Mouse (Mus musculus): ENCODE measurements around the gene Tia1. TPM values are rescaled to one million over a fixed set of nuclear protein-coding genes. Genes with fewer than 3 reads are reported as not detected.
A peak's percentile ranks its signal among the peaks of the same experiment; 100 is the strongest.

Gene Tia1
- polyA plus RNA-seq, 2 experiments, result 173 to 230 TPM

DNA sequence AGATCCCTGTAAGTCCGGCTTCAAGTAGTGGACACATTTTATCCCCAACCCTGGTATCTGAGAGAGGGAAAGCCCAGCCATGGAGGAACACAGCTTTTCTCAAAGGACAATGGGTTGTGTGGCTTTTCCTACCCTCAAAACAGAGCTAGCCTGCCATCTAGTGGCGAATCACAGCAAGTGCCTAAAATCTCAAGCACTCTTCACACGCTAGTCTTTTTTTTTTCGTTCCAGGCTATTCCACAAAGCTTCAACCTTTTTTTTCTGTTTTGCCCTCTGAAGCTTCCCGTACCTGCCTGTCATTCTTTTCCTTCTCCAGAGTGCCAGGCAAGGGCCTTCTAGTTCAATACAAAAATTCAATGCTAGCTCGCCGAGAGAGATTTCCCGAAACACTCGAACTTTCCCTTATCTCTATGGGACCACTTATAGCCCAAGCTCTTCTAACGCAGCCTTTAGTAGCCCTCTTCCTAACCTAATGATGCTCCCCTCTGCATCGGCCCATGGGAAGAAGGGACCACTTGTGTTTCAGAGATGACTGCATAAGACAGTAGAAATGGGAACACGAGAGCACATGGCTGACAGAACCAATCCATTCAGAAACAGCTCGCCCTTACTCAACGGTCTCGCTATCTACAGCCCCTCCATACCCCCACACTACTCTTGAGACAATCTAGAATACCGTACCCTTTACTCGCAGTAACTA lies 39.4 kb upstream of the Tia1 start:
- peak; percentile 25; the same call in 1 of the 2 replicates for ATAC-seq (ENCODE audit: low FRiP score, low read depth)
- H3K27ac ChIP-seq (replicated peaks; ENCODE audit: low read depth, low read length), result 0 out of 2 replicates have a peak overlapping the region, but pooled peaks have one; percentile 58

DNA sequence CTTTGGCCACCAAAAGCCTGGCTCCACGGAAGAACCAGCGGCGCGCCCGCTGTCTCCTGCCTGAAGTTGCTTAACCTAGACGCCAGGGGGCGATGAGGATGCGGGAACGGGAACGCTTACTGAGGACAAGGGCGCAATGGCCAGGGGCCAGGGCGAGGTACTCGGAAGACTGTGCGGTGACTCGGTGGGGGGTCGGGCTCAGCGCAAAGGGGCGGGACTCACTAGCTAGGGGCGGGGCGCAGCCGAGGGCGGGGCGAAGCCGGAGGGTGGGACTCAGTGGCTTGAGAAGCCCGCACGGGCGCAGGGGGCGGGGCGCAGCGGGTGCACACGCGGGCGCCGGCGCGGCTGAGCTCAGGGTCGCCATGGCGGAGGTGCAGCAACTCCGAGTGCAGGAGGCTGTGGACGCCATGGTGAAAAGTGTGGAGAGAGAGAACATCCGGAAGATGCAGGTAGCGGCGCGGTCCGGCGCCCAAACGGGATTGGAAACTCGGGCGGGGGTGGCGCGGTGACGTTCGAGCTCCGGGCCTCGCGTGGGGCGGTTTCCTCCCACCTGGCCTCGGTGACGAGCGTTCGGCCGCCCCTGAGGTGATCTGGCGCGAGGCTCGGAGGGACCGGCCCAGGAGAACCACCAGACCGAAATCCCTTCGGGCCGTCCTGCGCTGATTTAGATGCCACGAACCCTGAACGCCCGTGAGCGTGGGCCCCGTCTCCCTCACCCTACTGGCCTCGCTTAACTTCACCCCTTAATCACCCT lies 38.5 kb upstream of the Tia1 start, which contains the start of gene Fam136a:
Fam136a (plus strand) TSS at position 276 of the 754 bp plus-strand sequence.
- peak within 1 kb of the TSS; percentile 68 for H3K27ac ChIP-seq (replicated peaks; ENCODE audit: low read depth, low read length)
- H3K36me3 ChIP-seq (ENCODE audit: control insufficient read depth, insufficient read depth, low read length), result peaks cover 9% of the 10 kb centered on the region
- peak; percentile 94 for ATAC-seq (ENCODE audit: low FRiP score, low read depth)
- DNase-seq (ENCODE audit: low spot score), result peak; percentile 98
- no peaks in the 10 kb centered on the region for H3K9me3 ChIP-seq (ENCODE audit: control insufficient read depth, low read length)
- H3K4me2 ChIP-seq (replicated peaks; ENCODE audit: low read depth, low read length, severe bottlenecking), result peak within 1 kb of the TSS; percentile 98
- H3K4me3 ChIP-seq (replicated peaks; ENCODE audit: low read length), result peak within 1 kb of the TSS; percentile 76
- peaks cover 10% of the 10 kb centered on the region for H3K4me1 ChIP-seq (ENCODE audit: control insufficient read depth, insufficient read depth, low read length)
- no peaks in the 10 kb centered on the region for H3K27me3 ChIP-seq (ENCODE audit: control insufficient read depth, insufficient read depth, low read length)
- WGBS, result 1% methylated on average over 71 of the region's 76 CpGs
- TF ChIP-seq POLR2A (IDR thresholded peaks at IDR 0.05; ENCODE audit: borderline replicate concordance, extremely low read depth, insufficient read depth, insufficient read length), result peak; percentile 52; the same call in 1 of the 2 replicates
- peak within 1 kb of the TSS; percentile 78 for H3K9ac ChIP-seq (ENCODE audit: low read depth, low read length, severe bottlenecking)

More for the DNA sequence above, 39.4 kb upstream of the Tia1 start:
- Histone ChIP-seq H3K9ac (ENCODE audit: low read depth, low read length, severe bottlenecking) (peak overlapping the region; percentile 60), H3K4me2 (replicated peaks; ENCODE audit: low read depth, low read length, severe bottlenecking) (peak overlapping the region; percentile 98), H3K4me1 (ENCODE audit: control insufficient read depth, insufficient read depth, low read length) (peaks cover 9% of the 10 kb centered on the region; the same call in 1 of the 2 replicates), H3K27me3 (ENCODE audit: control insufficient read depth, insufficient read depth, low read length) (no peaks in the 10 kb centered on the region), H3K36me3 (ENCODE audit: control insufficient read depth, insufficient read depth, low read length) (peaks cover 9% of the 10 kb centered on the region), H3K4me3 (replicated peaks; ENCODE audit: low read length) (peak overlapping the region; percentile 76), H3K9me3 (ENCODE audit: control insufficient read depth, low read length) (no peaks in the 10 kb centered on the region)
- DNase-seq (ENCODE audit: low spot score), result peak; percentile 84
- TF ChIP-seq POLR2A (IDR thresholded peaks at IDR 0.05; ENCODE audit: borderline replicate concordance, extremely low read depth, insufficient read depth, insufficient read length), result peak; percentile 17; the same call in 1 of the 2 replicates
- 3% methylated on average over 17 of the region's 17 CpGs for WGBS

DNA sequence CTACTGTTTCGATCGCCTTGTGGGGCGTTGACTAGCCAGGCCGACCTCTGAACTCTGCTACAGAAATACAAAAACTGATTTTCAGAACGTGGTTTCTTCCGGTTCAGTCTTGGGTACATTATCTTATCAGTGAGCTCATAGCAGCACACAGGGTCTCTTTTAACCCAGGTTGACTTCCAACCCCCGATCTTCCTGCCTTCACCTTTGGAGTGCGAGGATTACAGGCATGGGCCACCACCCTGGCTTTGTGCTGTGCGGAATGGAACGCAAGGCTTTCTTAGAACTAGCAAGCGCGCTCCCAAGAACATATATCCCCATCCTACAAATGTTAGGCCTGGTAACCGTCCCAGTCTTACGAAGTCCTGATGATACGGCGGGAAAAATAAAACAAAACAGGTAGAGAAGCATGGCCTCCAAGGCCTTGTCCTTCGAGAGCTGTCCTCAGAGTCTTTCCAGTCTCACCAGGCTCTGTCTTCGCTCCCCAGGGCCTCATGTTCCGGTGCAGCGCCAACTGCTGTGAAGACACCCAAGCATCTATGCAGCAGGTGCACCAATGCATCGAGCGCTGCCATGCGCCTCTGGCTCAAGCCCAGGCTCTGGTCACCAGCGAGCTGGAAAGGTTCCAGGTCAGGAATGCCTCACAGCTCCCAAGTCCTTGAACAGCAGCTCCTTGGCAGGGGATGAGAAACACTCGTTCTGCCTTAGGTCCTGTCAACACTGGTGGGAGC lies 37.7 kb upstream of the Tia1 start:
- WGBS, result 49% methylated on average over 25 of the region's 25 CpGs
- peak overlapping the region; percentile 76 for H3K4me3 ChIP-seq (replicated peaks; ENCODE audit: low read length)
- no peak for DNase-seq (ENCODE audit: low spot score)
- H3K27ac ChIP-seq (replicated peaks; ENCODE audit: low read depth, low read length), result peak overlapping the region; percentile 68
- no peaks in the 10 kb centered on the region for H3K27me3 ChIP-seq (ENCODE audit: control insufficient read depth, insufficient read depth, low read length)
- no peak for TF ChIP-seq POLR2A (IDR thresholded peaks at IDR 0.05; ENCODE audit: borderline replicate concordance, extremely low read depth, insufficient read depth, insufficient read length)
- H3K36me3 ChIP-seq (ENCODE audit: control insufficient read depth, insufficient read depth, low read length), result peaks cover 9% of the 10 kb centered on the region
- no peak for ATAC-seq (ENCODE audit: low FRiP score, low read depth)
- H3K4me1 ChIP-seq (ENCODE audit: control insufficient read depth, insufficient read depth, low read length), result peaks cover 13% of the 10 kb centered on the region
- H3K9me3 ChIP-seq (ENCODE audit: control insufficient read depth, low read length), result no peaks in the 10 kb centered on the region
- H3K9ac ChIP-seq (ENCODE audit: low read depth, low read length, severe bottlenecking), result peak overlapping the region; percentile 78
- peak overlapping the region; percentile 98 for H3K4me2 ChIP-seq (replicated peaks; ENCODE audit: low read depth, low read length, severe bottlenecking)

DNA sequence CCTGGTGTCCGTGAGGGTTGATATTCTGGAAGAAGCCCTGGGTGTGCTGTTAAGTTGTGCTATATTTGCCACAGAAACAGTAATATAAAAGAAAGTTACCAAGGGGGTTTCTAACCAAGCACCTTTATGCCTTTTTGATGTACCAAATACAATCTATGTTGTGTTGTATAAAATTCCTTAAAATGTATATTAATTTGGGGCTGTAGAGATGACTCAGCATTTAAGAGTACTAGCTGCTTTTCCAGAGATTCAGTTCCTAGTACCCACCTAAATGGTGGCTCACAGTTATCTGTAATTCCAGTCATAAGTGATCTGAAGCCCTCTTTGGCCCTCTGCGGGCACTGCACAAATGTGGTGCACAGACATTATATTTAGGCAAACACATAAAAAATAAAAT lies 37.2 kb upstream of the Tia1 start:
- peak overlapping the region; percentile 98 for H3K4me2 ChIP-seq (replicated peaks; ENCODE audit: low read depth, low read length, severe bottlenecking)
- peak overlapping the region; percentile 78; the same call in 1 of the 2 replicates for H3K9ac ChIP-seq (ENCODE audit: low read depth, low read length, severe bottlenecking)
- DNase-seq (ENCODE audit: low spot score), result no peak
- TF ChIP-seq POLR2A (IDR thresholded peaks at IDR 0.05; ENCODE audit: borderline replicate concordance, extremely low read depth, insufficient read depth, insufficient read length), result no peak
- 70% methylated on average over 2 of the region's 2 CpGs for whole genome bisulfite sequencing
- peak overlapping the region; percentile 76; the same call in 1 of the 2 replicates for H3K4me3 ChIP-seq (replicated peaks; ENCODE audit: low read length)
- H3K36me3 ChIP-seq (ENCODE audit: control insufficient read depth, insufficient read depth, low read length), result peaks cover 9% of the 10 kb centered on the region
- no peak overlapping the region for H3K27ac ChIP-seq (replicated peaks; ENCODE audit: low read depth, low read length)
- H3K9me3 ChIP-seq (ENCODE audit: control insufficient read depth, low read length), result no peaks in the 10 kb centered on the region
- no peaks in the 10 kb centered on the region for H3K27me3 ChIP-seq (ENCODE audit: control insufficient read depth, insufficient read depth, low read length)
- no peak for ATAC-seq (ENCODE audit: low FRiP score, low read depth)
- peaks cover 13% of the 10 kb centered on the region for H3K4me1 ChIP-seq (ENCODE audit: control insufficient read depth, insufficient read depth, low read length)

DNA sequence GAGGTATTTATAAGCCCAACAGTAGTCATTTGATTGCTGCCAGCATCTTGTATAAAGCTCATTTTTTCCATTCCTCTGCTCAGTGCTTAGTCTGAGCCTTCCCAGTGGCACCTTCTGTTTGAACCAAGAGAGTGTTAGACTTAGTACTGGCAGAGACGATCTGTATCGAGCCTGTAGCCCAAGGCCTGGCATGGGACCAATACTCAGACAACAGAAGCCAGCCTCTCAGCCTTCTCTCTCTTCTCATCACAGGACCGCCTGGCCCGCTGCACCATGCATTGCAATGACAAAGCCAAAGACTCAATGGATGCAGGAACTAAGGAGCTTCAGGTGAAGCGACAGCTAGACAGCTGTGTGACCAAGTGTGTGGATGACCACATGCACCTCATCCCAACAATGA lies 35.5 kb upstream of the Tia1 start:
- Histone ChIP-seq H3K4me1 (ENCODE audit: control insufficient read depth, insufficient read depth, low read length) (peaks cover 20% of the 10 kb centered on the region), H3K36me3 (ENCODE audit: control insufficient read depth, insufficient read depth, low read length) (peaks cover 10% of the 10 kb centered on the region), H3K9me3 (ENCODE audit: control insufficient read depth, low read length) (no peaks in the 10 kb centered on the region), H3K27me3 (ENCODE audit: control insufficient read depth, insufficient read depth, low read length) (no peaks in the 10 kb centered on the region), H3K4me2 (replicated peaks; ENCODE audit: low read depth, low read length, severe bottlenecking) (no peak overlapping the region), H3K9ac (ENCODE audit: low read depth, low read length, severe bottlenecking) (no peak overlapping the region), H3K4me3 (replicated peaks; ENCODE audit: low read length) (no peak overlapping the region), H3K27ac (replicated peaks; ENCODE audit: low read depth, low read length) (no peak overlapping the region)
- 93% methylated on average over 5 of the region's 5 CpGs for WGBS
- DNase-seq (ENCODE audit: low spot score), result no peak
- no peak for TF ChIP-seq POLR2A (IDR thresholded peaks at IDR 0.05; ENCODE audit: borderline replicate concordance, extremely low read depth, insufficient read depth, insufficient read length)
- ATAC-seq (ENCODE audit: low FRiP score, low read depth), result no peak

Data from limb, embryonic 14.5 days (tissue).